Mouse (Mus musculus) bone marrow macrophage, adult 2 months (primary cell): ENCODE measurements at regions not wholly inside any gene's neighbourhood (a gene's known extent, or its start where the extent isn't known, plus 50 kb on each side); places are given as distances from the start of the nearest gene placed in this dataset.
A peak's percentile ranks its signal among the peaks of the same experiment; 100 is the strongest.

Source experiments
- H3K27ac ChIP-seq: 2 replicates; pipeline ENCODE4 v1.5.1; 2012; ENCODE audit warnings: low read depth, low read length; ENCODE audit not compliant: insufficient read depth
- H3K4me1 ChIP-seq: 2 replicates; pipeline ENCODE4 v1.6.1; 2012; ENCODE audit warnings: low read length; ENCODE audit not compliant: control insufficient read depth, insufficient read depth
- H3K4me3 ChIP-seq: 2 replicates; pipeline ENCODE4 v1.5.1; 2012; ENCODE audit warnings: mild to moderate bottlenecking, low read length, moderate library complexity; ENCODE audit not compliant: insufficient read depth
- CTCF ChIP-seq: IDR thresholded peaks from 2 replicates; pipeline ENCODE4 v1.5.1; 2012; ENCODE audit warnings: low read depth, mild to moderate bottlenecking, low read length, moderate library complexity
- POLR2A ChIP-seq: IDR thresholded peaks from 2 replicates; pipeline ENCODE4 v1.6.1; 2012; ENCODE audit warnings: mild to moderate bottlenecking, low read depth, low read length, borderline replicate concordance

DNA sequence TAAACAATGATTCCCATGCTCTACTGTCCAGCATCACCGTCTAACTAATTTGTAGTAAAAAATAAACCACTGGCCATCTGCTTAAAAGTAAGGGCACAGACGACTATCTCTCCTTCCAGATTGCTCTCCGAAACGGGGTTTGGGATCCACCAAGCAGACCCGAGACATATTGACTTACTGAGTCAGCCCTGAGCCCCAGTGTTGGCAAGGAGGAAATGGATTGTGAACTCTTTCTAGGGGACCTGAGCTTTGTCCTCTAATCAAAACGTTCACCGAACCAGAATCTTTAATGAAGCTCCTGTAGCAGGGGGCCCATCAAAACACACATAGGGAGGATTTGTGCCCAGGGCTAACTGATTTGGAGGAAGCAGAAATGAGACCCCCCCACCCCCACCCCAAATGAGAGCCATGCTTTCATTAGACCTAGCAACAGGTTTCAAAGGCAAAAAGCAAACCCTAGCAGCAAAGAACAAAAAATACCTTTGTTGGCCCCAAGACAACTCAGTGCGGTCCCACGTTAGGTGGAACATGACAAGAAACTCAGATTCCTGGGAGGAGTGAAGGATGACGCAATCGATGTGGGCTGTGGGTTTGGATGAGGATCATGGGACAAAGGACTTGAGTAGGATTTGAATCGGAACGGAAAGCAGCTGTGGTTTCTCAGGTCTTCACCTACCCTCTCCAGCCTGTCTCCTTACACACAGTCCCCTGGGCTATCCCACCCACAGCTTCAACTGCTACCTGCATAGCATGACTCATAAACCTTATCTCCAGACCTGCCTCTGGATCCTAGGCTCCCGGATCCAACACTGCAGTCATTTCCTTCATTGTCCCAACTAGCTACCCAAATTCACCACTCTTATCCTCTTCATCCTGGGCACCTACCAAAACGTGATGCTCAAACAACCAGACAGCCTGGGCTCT is 62.2 kb upstream of the Rreb1 start:
- no peak overlapping the region for H3K4me3 ChIP-seq
- no peak for TF ChIP-seq POLR2A
- TF ChIP-seq CTCF: no peak
- no peak overlapping the region for H3K27ac ChIP-seq
- peaks cover 40% of the 10 kb centered on the region for H3K4me1 ChIP-seq

DNA sequence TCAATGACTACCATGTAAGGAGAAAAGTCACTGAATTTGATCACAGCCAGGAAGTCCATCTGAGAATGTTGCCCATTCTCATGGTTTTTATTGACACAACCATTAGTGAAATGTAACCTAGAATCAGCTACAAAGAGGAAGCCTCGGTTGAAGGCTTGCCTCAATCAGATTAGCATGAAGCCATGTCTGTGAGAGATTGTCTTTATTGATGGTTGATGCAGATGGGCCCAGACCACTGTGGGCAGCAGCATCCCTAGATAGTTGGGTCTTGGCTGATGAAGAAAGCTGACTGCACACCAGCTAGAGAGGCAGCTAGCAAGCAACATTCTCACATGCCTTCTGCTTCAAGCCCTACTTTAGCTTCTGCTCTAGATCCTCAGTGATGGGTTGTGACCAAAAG is 60.4 kb upstream of the Rreb1 start:
- no peak overlapping the region for H3K4me3 ChIP-seq
- H3K4me1 ChIP-seq: peaks cover 40% of the 10 kb centered on the region
- peak overlapping the region; percentile 81 for H3K27ac ChIP-seq
- no peak for TF ChIP-seq POLR2A
- TF ChIP-seq CTCF: no peak

DNA sequence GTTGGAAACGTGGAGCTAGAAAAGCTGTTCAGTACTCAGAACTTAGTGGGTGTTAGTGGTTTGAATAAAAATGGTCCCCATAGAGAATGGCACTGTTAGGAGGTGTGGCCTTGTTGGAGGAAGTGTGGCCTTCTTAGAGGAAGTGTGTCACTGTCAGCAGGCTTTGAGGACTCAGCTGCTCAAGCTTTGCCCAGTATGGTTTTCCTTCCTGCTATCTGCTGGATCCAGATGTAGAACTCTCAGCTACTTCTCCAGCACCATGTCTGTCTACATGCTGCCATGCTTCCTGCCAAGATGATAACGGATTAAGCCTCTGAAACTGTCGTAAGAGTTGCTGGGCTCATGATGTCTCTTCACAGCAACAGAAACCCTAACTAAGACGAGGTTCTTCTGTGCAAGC is 59.8 kb upstream of the Rreb1 start:
- Histone ChIP-seq H3K27ac (peak overlapping the region; percentile 81), H3K4me3 (no peak overlapping the region), H3K4me1 (peaks cover 40% of the 10 kb centered on the region)
- TF ChIP-seq CTCF: no peak
